Mouse (Mus musculus) CD4-positive, CD25-positive, alpha-beta regulatory T cell, adult 2 months (primary cell): ENCODE data around the gene Klf3.

Experiments
- DNase-seq: peaks from one replicate; pipeline ENCODE4 v3.0.0-alpha.2; 2012; ENCODE audit warnings: low read depth, low spot score

Gene Klf3

GRCm38 (mm10) chr5:64833410-64833809 lies 30.2 kb downstream of the Klf3 start:
- DNase-seq: no peak

DNA sequence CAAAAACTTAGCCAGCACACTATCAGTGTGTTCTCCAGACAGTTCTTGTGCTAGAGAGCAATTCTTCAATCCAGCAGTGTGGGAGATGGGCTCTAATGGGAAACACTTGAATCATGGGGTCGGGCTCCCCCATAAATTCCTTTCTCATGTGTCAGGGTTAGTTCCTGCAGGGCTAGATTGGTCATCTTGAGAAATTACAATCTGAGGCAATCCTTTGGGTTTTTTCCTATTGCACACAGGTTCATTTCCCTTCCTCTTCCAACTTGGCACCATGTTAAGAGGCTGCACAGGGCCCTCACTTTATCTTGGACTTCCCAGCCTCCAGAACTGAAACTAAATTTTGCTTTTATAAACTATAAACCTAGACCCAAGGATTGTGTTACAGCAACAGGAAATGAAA lies 31.0 kb downstream of the Klf3 start:
- DNase-seq: no peak

GRCm38 (mm10) chr5:64835295-64835694 lies 32.1 kb downstream of the Klf3 start:
- DNase-seq: no peak

- DNase-seq: no peak
Measured at GRCm38 (mm10) chr5:64839016-64839599, 35.9 kb downstream of the Klf3 start.

DNA sequence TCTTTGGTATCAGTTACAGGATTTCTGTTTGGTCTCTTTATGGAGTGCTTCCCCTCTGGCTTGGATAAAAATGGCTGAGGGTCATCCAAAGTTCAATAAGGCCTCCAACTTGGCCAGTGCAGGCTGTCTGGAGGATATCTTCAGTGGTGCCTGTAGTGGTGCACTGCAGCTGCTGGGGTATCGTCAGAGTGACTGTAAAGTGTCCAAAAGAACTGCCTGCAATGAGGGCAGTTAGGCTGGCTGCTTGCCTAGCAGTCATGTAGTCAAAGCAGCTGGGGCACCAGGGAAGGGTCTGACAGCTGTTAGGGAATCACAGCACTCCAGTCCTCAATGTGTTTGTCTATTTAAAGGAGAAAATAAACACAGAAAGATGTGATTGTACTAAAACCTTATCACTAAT lies 36.9 kb downstream of the Klf3 start:
- no peak for DNase-seq

DNA sequence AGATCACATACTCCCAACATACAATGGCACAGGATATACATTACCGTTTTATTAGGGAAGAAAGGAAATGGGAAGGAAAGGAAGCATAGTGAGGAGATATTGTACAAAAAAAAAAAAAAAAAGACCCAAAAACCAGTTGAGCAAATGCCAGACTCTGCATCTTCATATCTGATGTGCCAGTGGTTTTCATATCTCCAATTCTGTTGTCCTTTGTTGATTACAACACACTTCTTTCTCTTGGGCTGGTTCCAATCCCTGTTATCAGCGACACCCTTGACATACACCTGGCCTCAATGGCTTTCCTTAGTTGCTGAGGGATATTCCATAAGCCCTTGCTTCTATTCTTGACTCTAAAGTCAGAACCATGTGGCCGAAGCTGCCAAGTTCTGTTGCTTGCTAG lies 41.4 kb downstream of the Klf3 start:
- DNase-seq: no peak

- no peak for DNase-seq
Measured at GRCm38 (mm10) chr5:64847305-64847704, 44.1 kb downstream of the Klf3 start.

DNA sequence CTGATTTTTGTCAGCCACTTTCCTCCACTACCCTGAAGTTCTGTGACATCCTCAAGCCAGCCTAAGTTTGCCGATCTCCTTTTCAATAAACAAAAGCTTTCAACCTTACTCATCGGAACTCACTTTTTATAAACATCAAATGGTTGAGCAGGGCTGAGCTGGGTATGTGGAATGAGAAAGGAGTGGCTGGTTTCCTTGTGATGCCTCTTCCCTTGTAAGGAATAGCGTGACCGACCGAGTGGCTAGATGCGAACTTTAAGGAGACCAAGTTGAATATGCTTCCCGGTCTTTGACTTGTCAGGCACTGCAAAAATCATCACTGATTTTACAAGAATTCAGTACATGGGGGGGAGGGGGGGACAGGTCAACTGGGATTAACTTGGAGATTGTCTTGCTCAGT lies 46.7 kb downstream of the Klf3 start:
- no peak for DNase-seq

DNA sequence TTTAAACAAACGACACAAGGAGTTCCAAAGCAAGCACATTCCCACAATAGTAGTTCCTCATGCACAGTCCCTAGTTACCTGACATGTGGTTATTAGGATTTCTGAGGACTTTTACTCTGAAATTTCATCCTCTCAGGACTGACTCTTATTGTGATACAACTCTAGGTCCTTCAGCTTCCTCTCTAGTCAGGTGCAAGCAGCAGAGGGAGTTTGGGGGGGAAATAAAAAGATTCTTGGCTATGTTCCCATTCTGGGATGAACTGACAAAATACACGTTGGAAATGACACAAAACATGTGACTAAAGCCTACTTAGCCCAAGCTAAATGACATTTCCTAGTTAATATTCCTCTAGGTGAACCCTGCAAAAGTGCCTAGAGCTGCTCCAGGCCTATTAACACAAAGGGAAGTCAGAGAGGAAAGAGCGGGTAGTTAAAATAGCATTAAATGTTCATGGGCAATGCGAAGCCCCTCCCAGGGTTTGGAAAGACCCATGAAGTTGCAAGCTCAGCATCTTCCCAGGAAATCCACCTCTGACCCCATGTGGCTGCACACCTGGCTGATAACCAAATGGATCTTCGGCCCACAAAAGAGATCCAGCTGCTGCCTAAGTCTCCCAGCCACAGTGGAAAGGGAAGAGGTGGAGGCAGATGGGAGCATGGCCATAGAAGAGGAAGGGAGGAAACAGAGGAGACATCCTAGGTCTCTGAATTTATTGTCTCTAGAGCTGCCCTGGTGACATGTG lies 49.6 kb downstream of the Klf3 start:
- DNase-seq: no peak

- no peak for DNase-seq
Measured at GRCm38 (mm10) chr5:64853421-64853820, 50.2 kb downstream of the Klf3 start.

- DNase-seq: no peak
Measured at GRCm38 (mm10) chr5:64855199-64855598, 52.0 kb downstream of the Klf3 start.

- DNase-seq: peak; percentile 63
Measured at GRCm38 (mm10) chr5:64860900-64861470, 57.8 kb downstream of the Klf3 start.

DNA sequence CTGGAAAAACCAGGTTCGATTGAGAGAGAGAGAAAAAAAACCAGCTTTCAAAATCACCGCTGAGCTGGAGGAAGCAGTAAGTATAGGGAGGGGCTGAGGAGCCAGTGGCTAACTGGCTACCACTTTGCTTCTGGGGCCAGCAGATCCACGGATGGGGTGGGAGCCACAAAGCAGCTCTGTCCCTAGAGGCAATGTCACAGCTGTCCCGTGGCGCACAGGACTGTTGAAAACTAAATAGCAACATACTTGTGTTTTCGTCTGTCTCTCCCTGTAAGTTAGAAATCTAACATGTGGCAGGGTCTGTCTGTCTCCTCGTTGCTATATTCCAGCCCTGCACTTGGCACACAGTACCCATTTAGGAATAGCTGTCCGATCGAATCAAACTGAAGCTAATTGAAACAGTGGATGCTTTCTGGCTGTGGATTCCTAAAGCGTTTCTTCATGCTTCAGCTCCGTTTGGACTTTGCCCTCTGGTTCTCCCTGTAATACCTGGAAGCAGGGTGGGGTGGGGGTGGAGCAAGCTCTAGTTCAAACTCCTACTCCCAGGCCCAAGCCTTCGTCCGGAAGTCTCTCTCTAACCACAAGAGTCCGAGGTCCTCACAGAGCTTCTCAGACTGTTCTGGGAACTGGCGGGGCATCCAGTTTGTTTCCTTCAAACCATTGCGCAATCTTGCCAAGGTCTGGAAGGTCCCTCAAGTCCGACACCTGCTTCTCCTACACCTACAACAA lies 58.4 kb downstream of the Klf3 start:
- DNase-seq: peak; percentile 43

- peak; percentile 18 for DNase-seq
Measured at GRCm38 (mm10) chr5:64862269-64862668, 59.1 kb downstream of the Klf3 start.

GRCm38 (mm10) chr5:64864699-64865108 lies 61.5 kb downstream of the Klf3 start:
- DNase-seq: peak; percentile 50

GRCm38 (mm10) chr5:64865219-64865964 lies 62.2 kb downstream of the Klf3 start:
- peak; percentile 14 for DNase-seq

- peak; percentile 68 for DNase-seq
Measured at GRCm38 (mm10) chr5:64866331-64867050, 63.3 kb downstream of the Klf3 start.

DNA sequence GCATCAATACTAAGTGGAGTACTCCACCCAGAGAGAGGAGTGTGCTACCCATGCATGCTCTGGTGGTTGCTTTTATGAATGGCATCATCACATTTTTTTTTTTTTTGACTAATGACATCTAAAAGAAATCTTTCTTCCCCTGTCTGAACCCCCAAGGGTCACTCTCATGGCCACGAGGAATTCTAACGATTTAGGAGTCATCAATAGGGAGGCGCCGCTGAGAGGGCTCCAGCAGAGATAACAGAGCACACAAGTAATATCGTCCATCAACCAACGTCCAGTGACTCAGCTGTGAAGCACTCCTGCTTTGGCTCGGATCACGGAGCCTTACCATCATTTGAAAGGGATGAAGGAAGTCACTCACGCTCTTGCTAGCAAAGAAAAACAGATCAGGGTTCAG lies 63.9 kb downstream of the Klf3 start:
- DNase-seq: no peak

DNA sequence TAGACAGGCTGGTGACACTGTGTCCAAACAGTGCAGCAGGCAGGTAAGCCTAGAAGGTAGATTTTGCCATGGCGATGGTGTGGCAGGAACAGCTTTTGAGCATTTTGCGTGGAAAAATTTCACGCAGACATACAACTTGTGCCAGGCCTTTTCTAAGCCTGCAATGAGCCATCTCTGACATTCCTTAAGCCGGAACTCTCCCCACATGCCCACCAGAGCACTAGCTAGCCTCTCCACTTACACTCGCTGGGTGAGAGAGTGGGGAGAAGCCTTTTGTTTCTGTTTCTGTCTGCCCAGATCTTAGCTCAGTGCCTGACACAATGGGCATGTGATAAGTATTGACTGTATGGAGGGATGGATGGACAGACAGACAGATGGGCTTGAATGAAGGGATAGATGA lies 64.4 kb downstream of the Klf3 start:
- DNase-seq: no peak

DNA sequence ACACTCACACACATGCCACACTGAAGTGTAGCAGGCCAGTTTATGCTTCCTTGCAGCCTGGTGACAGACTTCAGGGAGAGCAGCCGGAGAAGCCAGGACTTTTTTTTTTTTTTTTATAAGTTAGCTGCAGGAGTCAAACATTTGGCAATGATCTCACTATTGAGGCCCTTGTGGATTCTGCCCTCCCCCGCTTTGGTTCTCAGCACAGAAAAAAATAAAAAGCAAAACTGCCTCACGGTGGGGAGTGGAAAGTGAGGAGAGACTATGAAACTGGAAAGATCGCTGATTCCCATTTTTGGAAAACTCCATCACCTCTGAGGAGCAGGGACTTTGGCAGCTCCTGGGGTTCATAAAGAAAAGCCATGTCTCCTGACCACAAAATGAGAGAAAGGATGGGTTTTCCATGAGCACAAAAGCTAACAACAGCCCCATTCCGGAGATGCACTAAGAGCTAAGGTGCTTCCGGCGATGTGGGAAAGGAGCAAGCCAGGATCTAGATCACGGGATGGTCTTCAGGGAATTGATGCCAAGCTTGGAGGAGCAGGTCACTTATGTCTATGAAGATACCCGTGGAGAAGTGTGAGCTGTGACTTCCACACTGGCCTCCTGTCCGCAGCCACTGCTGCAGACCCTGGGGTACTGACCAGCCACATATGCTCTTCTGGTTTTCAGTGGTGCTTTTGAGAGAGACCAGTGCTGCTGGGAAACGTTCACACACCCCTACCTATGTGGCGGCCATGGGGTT lies 73.1 kb downstream of the Klf3 start:
- DNase-seq: no peak
